Mouse (Mus musculus): ENCODE results near the gene Adk.

Adk gene

GRCm38 (mm10) chr14:21096279-21096678 lies 43.9 kb downstream of the Adk start:
- in situ Hi-C loops (cut with MboI; ENCODE audit: unreplicated experiment in 2 of 2) = no loop called here

GRCm38 (mm10) chr14:21096689-21097088 lies 44.3 kb downstream of the Adk start:
- in situ Hi-C loops (cut with MboI; ENCODE audit: unreplicated experiment in 2 of 2) = no loop called here

GRCm38 (mm10) chr14:21099371-21099770 lies 47.0 kb downstream of the Adk start:
- in situ Hi-C loops (cut with MboI; ENCODE audit: unreplicated experiment in 2 of 2) = no loop called here

GRCm38 (mm10) chr14:21100876-21101275 lies 48.5 kb downstream of the Adk start:
- in situ Hi-C loops (cut with MboI; ENCODE audit: unreplicated experiment in 2 of 2) = loop anchor here in 1 of 2 experiments (25.0 kb wide), 2 partner anchors 1014 to 1486 kb away; no protein-coding TSS in a partner anchor

GRCm38 (mm10) chr14:21101562-21101961 lies 49.2 kb downstream of the Adk start:
- in situ Hi-C loops (cut with MboI; ENCODE audit: unreplicated experiment in 2 of 2) = loop anchor here in 1 of 2 experiments (25.0 kb wide), 2 partner anchors 1014 to 1486 kb away; no protein-coding TSS in a partner anchor

- in situ Hi-C loops (cut with MboI; ENCODE audit: unreplicated experiment in 2 of 2) = loop anchor here in 1 of 2 experiments (25.0 kb wide), 2 partner anchors 1015 to 1485 kb away; no protein-coding TSS in a partner anchor
These were observed 50.4 kb downstream of the Adk start for GRCm38 (mm10) chr14:21102666-21103203.

GRCm38 (mm10) chr14:21105049-21105448 lies 52.7 kb downstream of the Adk start:
- in situ Hi-C loops (cut with MboI; ENCODE audit: unreplicated experiment in 2 of 2) = loop anchor here in 1 of 2 experiments (25.0 kb wide), 2 partner anchors 1018 to 1482 kb away; no protein-coding TSS in a partner anchor

- in situ Hi-C loops (cut with MboI; ENCODE audit: unreplicated experiment in 2 of 2) = loop anchor here in 1 of 2 experiments (25.0 kb wide), 2 partner anchors 1019 to 1481 kb away; no protein-coding TSS in a partner anchor
These were observed 54.2 kb downstream of the Adk start for GRCm38 (mm10) chr14:21106582-21106981.

GRCm38 (mm10) chr14:21107551-21107950 lies 55.2 kb downstream of the Adk start:
- in situ Hi-C loops (cut with MboI; ENCODE audit: unreplicated experiment in 2 of 2) = loop anchor here in 1 of 2 experiments (25.0 kb wide), 2 partner anchors 1020 to 1480 kb away; no protein-coding TSS in a partner anchor

GRCm38 (mm10) chr14:21110492-21110891 lies 58.1 kb downstream of the Adk start:
- in situ Hi-C loops (cut with MboI; ENCODE audit: unreplicated experiment in 2 of 2) = loop anchor here (5.0 to 25.0 kb wide), 6 partner anchors 63 to 1477 kb away; no protein-coding TSS in a partner anchor

- in situ Hi-C loops (cut with MboI; ENCODE audit: unreplicated experiment in 2 of 2) = loop anchor here (5.0 to 25.0 kb wide), 6 partner anchors 64 to 1476 kb away; no protein-coding TSS in a partner anchor
These were observed 59.1 kb downstream of the Adk start for GRCm38 (mm10) chr14:21111500-21111899.

- in situ Hi-C loops (cut with MboI; ENCODE audit: unreplicated experiment in 2 of 2) = loop anchor here (5.0 to 25.0 kb wide), 6 partner anchors 65 to 1475 kb away; no protein-coding TSS in a partner anchor
These were observed 59.8 kb downstream of the Adk start for GRCm38 (mm10) chr14:21112174-21112573.

- in situ Hi-C loops (cut with MboI; ENCODE audit: unreplicated experiment in 2 of 2) = loop anchor here (5.0 to 25.0 kb wide), 6 partner anchors 65 to 1475 kb away; no protein-coding TSS in a partner anchor
These were observed 60.4 kb downstream of the Adk start for GRCm38 (mm10) chr14:21112742-21113141.

- in situ Hi-C loops (cut with MboI; ENCODE audit: unreplicated experiment in 2 of 2) = loop anchor here (5.0 to 25.0 kb wide), 6 partner anchors 67 to 1473 kb away; no protein-coding TSS in a partner anchor
These were observed 62.0 kb downstream of the Adk start for GRCm38 (mm10) chr14:21114339-21114738.

- in situ Hi-C loops (cut with MboI; ENCODE audit: unreplicated experiment in 2 of 2) = loop anchor here (10.0 to 25.0 kb wide), 3 partner anchors 241 to 1472 kb away; no protein-coding TSS in a partner anchor
These were observed 62.9 kb downstream of the Adk start for GRCm38 (mm10) chr14:21115318-21115717.

GRCm38 (mm10) chr14:21115888-21116460 lies 63.6 kb downstream of the Adk start:
- in situ Hi-C loops (cut with MboI; ENCODE audit: unreplicated experiment in 2 of 2) = loop anchor here (10.0 to 25.0 kb wide), 3 partner anchors 241 to 1471 kb away; no protein-coding TSS in a partner anchor

GRCm38 (mm10) chr14:21118095-21118494 lies 65.7 kb downstream of the Adk start:
- in situ Hi-C loops (cut with MboI; ENCODE audit: unreplicated experiment in 2 of 2) = loop anchor here (10.0 to 25.0 kb wide), 3 partner anchors 243 to 1469 kb away; no protein-coding TSS in a partner anchor

- in situ Hi-C loops (cut with MboI; ENCODE audit: unreplicated experiment in 2 of 2) = loop anchor here (5.0 to 25.0 kb wide), 5 partner anchors 245 to 1468 kb away; no protein-coding TSS in a partner anchor
These were observed 67.4 kb downstream of the Adk start for GRCm38 (mm10) chr14:21119653-21120313.

- in situ Hi-C loops (cut with MboI; ENCODE audit: unreplicated experiment in 2 of 2) = loop anchor here (5.0 to 25.0 kb wide), 4 partner anchors 617 to 1467 kb away; no protein-coding TSS in a partner anchor
These were observed 68.1 kb downstream of the Adk start for GRCm38 (mm10) chr14:21120473-21120872.

- in situ Hi-C loops (cut with MboI; ENCODE audit: unreplicated experiment in 2 of 2) = no loop called here
These were observed 74.8 kb downstream of the Adk start for GRCm38 (mm10) chr14:21127215-21127614.

Data from v-Abl transformed pro-B cells (cell line).